Mouse (Mus musculus) c-Kit-positive CD71-negative TER-119-negative erythroid progenitor cells, embryonic 14.5 days (primary cell): ENCODE measurements at regions not wholly inside any gene's neighbourhood (a gene's known extent, or its start where the extent isn't known, plus 50 kb on each side); places are given as distances from the start of the nearest gene placed in this dataset.

ENCODE experiments used
- DNase-seq: peaks from one replicate; pipeline ENCODE4 v3.0.0-alpha.2; 2013; ENCODE audit warnings: low read depth

DNA sequence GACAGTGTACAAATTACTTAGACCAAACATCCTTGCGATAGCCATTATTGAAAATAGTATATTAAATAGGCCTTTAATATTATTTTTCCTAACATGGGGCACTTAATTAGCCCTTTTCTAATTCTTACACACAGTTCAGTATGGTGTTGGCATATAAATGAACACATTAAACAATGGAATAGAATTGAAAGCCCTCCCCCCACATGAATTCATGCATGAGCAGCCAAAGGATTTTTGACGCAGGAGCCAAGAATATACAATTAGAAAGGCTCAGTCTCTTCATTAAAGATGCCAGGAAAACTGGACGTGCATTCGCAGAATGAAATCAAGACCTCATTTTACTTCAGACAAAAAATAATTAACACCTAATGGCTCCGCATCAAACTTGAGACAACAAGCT, 172.9 kb upstream of the Phactr1 start:
- no peak for DNase-seq

DNA sequence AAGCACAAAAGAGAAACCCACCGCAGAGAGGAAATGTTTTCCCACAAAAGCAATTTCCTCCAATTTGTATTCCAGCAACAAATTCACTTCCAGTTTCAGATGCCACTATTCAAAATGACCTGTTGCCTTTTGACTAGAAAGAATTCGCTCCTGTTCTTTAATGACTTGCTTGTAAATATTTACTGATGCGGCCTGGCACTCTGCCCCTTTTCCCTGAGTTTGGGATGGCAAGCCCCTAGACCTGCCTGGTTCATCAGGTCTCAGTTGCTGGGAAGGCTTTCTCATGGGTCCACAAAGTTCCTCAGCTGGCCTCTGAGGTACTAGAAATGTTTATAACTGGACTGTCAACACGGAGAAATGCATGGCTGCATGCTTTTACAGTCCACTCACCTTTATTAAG, 161.7 kb upstream of the Phactr1 start:
- no peak for DNase-seq

DNA sequence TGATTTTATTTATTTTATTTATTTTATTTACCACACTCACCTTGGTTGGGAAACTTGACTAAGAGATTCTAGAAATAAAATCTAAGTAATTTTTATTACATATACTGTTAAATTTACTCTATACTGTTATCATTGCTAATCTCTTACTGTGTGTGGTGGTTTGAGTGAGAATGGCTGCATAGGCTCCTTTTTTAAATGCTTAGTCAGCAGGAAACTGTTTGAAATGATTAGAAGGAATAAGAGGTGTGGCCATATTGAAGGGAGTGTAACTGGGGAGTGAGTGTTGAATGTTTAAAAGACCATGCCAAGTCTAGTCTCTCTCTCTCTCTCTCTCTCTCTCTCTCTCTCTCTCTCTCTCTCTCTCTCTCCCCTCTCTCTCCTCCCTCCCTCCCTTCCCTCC, 157.9 kb upstream of the Phactr1 start:
- no peak for DNase-seq

DNA sequence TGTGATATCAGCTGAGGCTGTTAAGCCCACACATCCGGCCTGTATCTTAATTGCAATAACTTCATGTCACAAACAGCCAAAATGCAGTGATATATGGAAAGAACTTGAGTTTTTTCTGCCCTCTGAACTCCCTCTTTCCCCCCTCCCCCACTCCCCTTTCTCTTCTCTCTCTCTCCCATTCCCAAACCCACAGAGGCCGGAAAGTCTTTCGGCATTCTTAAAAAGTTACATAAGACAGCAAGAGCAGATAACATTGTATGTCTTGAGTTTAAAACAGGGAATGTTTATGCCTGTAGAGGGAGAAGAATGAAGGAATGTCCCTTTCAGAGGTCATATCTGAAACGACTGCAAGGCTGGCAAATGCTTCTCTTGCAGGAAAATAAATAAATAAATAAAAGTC, 154.3 kb upstream of the Phactr1 start:
- DNase-seq = no peak

DNA sequence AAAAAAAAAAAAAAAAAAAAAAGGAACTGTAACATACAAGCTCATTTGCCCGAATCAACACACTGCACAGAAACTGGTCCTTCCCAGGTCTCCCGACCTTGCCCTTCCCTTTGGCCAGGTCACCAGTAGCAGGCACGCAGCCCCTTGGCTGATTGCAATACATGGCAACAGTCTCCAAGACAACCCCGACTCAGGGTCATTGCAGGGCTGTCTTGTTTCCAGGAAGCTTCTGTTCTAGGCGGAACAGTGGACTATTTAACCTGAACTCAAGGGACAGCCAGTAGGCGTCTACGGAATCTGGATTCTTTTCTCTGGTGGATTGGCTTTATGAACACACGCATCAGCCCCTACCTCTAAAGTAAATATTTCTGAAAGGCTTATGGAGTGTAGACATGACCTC, 153.5 kb upstream of the Phactr1 start:
- DNase-seq = no peak

DNA sequence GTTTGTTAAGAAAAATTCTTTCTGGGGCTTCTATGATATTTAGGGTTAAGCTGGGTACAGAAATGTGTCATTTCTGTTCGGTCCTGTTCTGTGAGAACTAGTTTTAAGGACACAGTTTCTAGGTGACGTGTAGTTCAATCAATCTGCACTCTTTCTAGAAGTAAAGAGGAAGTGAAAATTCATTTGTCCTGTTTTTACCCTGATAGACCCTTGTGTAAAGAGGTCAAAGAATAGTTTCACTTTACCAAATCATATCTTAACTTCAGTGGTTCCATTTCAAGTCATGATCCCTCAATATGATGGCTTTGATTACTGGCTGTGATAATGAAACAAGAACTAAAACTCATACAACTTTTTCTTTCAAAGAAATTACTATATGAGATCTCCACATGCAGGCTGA, 152.3 kb upstream of the Phactr1 start:
- DNase-seq = no peak

DNA sequence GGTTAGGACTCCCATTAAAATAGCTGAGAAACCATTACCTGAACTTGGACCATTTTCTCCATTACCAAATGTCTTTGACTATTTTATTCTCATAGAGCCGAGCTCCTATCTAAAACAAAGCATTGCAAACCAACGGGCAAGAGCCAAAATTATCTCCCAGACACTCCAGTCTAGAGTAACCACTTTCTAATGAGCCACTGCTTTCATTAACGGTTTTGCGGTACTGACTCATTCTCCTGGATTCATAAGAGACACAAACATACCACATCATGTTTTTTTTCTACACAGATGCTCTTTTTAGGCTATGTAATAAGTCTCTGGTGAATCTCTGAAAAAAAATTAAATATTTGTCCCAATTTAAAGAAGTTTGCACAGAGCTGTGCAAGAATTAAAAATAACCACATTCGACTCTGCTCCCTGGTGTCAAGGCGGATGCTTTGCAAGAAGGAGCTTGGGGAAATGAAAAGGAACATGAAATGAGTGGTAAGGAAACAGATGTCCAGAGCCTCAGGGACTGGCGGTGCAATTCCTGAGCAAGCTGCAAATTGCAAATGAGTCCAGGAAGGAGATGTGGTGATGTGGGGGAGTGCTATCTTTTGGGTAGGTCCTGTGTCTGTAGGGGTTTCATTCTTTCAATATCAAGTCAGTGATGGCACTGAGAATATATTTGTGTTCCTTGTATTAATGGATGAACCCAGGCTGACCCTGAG, 143.8 kb upstream of the Phactr1 start:
- DNase-seq = no peak

DNA sequence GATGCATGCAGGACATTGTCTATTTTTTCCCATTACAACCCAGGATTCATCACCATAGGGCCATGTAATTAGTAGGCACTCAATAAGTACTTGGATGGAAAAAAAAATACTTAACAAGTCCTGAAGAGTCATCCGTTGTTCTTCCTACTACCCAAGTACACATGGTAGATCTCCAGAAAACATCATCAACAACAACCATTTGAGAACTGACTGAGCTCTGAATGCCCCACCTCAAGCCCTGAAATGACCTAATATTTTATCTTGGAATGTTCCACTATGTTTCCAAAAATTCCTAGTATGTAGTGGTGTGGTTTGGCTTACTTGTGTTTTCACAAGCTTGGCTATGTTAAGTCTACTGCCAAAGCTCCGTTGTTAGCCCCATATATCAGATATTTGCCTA, 142.4 kb upstream of the Phactr1 start:
- no peak for DNase-seq

DNA sequence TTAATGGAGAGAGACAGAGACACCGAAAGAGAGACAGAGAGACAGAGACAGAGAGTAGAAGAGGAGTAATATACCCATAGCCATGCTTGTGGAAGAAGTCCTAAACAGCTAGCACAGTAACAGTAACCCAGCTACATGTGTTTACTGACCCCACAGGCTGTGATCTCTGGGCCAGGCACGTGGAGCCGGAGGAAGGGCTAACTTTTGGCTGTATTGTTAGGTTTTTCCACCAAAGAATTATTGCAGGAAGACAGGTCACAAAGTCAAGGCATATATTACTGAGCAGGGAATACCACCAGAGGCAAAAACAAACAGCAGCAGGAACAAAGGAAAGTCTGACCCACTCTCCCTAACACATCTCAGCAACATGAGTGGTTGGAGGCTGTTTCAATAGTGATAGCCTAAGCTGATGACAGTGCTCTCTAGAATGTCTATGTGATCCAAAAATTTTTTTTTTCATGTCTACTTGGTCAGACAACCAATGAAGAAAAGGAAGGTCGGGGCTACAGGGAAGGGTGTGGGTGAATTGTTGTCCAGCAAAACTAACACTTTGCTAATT, 135.8 kb upstream of the Phactr1 start:
- no peak for DNase-seq

DNA sequence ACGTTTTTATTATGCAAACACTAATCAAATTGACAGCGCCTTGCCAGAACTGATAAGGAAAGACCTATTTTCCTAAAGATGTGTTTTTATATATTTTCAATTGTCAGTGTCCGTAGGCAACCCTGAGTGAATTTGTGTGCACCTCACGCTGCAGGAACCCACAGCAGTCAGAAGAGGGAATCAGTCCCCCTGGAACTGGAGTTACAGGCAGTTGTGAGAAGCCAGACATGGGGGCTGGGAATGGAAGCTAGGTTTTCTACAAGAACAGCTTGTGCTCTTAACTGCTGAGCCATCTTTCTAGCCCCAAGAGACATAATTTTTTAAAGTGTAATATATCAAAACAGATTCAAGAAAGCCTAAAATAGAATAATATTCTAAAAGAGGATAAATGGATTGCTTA, 134.0 kb upstream of the Phactr1 start:
- no peak for DNase-seq

DNA sequence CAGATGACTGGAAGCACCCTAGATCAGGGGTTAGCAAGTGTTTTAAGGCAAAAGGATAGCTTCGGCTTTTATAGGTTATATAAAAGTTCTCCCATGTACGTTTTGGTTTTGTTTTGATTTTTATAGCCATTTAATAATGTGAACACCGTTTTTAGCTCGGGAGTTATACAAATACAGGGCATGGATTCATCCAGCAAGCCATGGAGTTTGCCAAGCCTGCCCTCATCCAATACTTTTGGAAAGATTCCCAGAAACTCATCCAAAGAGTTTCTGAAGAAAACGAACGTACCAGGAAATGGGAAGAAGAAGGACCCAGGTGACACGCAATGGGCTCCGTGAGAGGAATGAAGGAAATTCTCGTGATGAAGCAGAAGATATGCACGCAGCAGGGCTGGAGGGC, 133.6 kb upstream of the Phactr1 start:
- DNase-seq = no peak

DNA sequence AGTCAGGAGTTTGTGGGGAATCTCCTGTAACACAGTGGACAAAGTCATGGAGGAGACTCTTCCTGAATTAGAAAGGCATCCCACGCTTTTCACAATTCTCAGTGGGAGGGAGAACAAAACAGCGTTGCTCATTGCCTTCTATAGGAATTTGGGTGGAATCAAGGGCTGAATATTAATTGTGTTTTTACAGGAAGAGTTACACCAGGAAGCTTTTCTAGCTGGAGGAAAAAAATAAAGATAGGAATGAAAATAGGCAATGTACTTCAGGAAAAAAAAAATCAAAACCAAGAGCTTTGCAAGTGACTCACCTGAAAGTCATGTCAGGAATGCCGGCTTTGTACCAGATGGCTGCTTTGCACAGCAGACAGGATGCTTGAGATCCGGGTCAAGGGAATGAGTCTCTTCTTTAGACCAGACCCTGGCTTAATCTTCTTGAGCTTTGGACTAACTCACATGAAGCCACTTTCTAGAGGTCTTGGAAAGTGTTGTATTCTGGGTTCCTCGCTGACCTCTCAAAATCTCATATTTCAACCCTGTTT, 131.3 kb upstream of the Phactr1 start:
- DNase-seq = no peak

DNA sequence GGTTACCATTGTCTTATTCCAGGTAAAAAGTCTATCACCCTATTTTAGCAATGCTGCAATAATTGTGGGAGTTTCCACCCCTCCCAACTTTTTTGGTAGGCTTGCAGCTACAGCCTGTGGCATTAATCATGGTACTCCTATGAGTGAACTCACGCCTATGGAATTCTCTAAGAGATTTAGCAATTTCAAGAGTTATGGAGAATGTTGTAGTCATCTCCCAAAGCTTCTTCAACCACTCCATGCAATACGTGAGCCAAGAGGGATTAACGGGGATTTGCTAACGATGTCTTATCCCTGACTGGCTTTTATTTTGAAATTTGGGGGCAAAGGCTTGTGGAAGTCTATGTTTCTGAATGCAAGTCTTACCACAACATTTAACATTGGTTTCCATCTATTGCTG, 125.5 kb upstream of the Phactr1 start:
- no peak for DNase-seq

DNA sequence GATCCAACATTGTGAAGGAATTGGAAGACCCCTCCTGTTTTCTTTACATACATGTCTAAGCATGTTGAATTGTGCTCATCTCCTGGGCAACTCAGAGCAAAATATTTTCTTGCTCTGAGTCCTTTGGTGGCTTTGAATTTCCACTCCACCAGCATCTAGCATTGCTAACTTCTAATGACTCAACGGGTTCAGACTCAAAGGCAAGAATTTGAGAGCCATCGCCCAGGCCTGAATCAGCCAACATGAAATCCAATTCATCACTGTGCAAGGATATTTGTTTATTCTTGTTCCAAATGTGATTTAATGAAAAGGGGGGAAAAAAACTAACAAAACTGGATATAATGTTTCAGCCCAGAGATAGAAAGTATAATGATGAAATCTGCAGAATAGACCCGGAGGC, 121.9 kb upstream of the Phactr1 start:
- no peak for DNase-seq

DNA sequence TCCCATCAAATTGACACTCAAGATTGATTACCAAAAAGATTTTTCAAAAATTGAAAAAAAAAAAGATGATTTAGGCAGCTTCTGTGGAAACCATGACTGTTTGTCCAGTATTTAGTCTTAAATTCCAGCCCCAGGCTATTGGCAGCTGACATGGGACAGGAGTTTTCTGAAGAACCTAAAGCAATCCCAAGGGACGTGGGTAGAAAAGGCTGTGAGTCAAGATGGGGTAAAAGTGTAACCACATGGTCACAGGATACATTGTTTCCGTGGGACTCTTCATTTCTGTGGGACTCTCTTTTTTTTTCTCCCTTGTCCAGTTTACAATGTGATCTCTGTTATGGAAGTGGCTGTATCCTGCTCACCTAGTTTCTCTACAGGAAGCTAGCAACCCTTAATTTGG, 119.0 kb upstream of the Phactr1 start:
- DNase-seq = no peak

DNA sequence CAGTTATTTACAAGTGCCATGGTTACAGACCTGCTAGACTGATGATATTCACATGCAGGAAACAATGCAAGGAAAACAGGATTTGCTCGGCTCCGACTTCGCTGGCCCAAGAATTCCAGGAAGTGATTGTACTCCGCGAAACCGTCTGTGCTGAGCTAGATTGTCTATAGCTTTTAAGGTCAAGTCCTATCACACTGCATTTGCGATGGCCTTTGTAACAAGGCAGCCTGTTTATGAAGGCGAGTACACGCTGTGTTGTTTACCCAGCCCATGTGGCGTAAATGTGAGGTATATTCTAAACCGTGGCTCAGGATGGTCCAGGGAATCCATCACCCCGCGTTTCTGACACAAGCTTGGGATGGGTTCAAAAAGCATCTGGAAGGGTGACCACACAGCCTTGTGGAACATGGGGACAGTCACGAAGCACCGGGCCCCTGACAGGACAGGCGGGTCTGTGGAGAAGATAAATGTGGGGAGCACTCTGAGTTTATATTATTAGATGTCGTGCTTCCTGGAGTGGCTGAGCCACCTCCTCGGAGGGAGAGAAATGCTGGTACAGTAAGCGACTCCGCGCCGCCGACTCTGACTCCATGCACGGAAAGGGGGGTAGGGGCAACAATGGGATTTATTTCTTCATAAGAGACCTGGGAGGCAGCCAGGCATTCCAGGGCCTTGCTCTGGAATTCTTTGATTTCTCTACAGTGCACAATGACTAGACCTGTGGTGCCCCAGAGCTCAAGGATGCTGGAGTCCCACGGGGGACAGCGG, 114.9 kb upstream of the Phactr1 start:
- DNase-seq = no peak

DNA sequence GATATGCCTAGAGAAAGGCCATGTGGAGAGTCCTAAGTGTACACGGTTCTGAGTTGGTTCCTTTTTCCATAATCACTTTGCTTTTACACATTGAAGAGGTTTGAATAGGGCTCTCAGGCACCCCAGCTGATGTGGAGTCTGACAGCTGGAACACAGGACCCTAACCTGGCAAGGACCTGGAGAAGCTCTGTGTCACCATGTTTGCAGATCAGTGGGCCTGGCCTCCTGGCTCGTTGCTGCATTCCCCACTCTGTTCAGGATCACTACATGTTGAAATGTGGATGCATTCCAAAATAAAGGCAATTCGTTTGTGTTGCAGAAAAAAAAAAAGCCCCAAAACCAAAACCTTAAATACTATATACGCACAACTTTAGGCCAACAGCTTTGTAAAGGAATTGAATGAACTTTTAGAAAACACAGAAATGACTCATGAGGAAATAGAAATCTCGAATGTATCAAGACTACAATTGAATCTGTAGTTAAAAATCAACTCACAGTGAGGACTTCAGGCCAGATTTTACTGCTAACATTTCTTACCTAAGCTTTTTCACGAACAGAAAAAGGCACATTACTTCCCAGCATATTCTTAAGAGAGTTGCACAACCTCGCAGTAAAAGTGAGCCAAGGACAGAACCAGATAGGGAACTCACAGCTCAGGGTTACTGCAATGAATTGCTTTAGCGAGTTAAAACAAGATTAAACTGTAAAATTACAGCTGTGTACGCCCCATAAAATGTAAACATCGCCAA, 109.6 kb upstream of the Phactr1 start:
- no peak for DNase-seq

DNA sequence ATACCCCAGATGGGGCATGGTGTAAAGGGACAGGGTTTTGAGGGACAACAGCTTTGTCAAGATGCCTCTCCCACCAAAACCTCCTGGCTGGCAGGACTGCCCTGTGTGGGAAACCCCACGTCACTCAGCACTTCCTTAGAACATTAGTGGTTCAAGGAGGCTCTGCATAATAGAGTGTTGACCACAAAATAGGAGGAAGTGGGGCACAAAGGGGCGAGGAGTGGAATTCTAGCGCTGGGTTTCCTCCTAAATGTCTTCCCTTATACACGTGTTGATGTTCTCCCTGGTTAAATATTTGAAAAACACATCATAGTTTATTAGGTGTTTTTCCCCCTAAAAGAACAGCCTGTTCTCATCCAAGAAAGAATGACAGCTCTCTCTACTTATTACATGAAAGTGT, 106.2 kb upstream of the Phactr1 start:
- DNase-seq = no peak

DNA sequence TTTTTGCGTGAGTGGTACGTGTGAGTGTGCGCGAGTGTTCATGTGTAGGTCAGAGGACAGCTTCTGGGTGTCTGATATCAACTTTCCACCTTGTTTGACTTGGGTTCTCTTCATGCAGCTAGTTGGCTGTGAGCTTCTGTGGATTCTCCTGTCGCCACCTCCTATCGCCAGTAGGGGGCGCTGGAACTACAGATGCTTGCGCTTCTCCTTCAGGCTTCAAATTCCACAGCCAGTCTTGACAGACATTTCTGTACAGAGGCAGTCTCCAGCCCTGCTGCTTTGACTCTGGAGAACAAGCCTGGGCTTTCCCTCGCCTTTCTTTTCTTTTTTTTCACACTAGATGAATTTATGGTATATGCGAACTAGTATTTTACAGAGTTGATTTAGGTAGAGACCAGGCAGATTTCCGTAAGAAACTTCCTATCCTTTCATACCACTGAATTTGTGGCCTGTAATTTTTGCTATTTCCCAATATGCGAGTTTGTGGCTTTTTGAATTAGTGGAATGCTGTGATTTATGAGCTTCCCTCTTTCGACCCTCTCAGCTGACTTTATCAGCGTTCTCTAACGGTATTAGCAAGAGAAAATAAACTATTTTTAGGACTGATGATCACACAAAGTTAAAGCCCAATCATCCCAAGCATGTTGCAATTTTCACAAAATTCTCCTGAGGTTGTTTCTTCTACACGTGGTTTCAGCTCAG, 104.5 kb upstream of the Phactr1 start:
- DNase-seq = peak; percentile 46

DNA sequence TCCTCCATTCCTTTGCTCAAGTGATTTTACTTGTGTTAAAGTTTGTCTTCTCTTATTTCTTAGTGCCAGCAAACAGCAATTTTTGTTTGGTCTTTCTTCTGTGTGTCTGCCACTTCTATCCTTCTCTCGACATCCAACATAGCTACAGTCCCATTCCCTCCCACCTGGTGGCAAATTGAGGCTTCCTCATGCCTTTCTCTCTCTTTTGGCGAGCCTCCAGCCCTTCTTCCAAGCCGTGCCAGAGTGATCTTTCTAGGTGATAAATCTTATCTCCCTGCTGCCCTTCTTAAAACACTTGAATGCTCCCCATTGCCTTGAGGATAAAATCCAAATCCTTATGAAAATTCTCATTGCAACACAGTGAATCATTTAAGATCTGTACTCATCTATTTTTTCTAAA, 101.0 kb upstream of the Phactr1 start:
- no peak for DNase-seq

DNA sequence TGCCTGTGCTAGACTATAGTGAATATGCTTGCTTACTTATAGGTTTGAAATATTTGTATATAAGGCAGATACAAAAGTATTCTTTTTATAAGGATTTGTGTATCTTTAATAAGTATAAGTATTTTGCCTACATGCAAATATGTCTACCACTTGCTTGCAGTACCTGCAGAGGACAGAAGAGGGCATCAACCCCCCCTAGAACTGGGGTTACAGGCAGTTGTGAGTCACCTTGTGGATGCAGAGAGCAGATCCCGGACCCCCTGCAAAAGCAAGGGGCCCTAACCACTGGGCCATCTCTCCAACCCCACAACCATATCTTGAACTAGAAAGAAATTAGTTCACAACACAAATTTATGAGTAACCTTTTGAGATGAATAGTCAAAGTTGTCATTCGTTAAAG, 91.3 kb upstream of the Phactr1 start:
- DNase-seq = no peak

DNA sequence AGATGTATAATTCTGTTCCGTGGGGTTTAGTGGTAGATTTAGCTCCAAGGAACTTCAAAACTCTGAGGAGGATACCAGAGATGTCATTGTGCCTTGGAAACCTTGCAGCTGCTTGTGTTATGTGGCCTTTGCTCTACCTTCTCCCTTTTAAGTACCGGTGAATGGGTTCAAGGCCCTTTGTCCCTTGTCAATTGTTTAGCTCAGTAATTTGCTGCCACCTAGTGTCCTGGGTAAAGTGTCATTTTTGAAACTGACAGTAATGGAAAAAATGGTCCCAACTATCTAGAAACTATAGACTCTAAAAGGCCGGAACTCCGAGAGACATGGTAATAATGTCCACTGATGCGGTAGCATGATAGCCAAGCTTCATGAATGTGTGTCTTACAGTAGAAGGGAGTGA, 90.8 kb upstream of the Phactr1 start:
- no peak for DNase-seq
